Mouse (Mus musculus) stomach, embryonic 14.5 days (tissue): ENCODE data around the gene Padi4. TPM values are rescaled to one million over a fixed set of nuclear protein-coding genes. Genes with fewer than 3 reads are reported as not detected.

Experiments used
- ATAC-seq: fragments of 200-750 bp; cut with Nextera tagmentation; 2 replicates; pipeline ENCODE4 v1.8.0; 2017; ENCODE audit warnings: low read depth, moderate TSS enrichment; ENCODE audit not compliant: insufficient number of reproducible peaks, insufficient read depth, low FRiP score
- H3K27ac ChIP-seq: fragments of 300-500 bp; sonication (generic); 2 replicates; pipeline ENCODE4 v1.5.1; 2014; ENCODE audit warnings: mild to moderate bottlenecking, low read length, moderate library complexity, mixed read lengths
- H3K27me3 ChIP-seq: fragments of 300-500 bp; sonication (generic); 2 replicates; pipeline ENCODE4 v1.6.1; 2014; ENCODE audit warnings: low read length, control low read depth, mixed read lengths; ENCODE audit not compliant: control insufficient read depth, insufficient read depth
- H3K36me3 ChIP-seq: fragments of 300-500 bp; sonication (generic); 2 replicates; pipeline ENCODE4 v1.6.1; 2014; ENCODE audit warnings: mild to moderate bottlenecking, control low read depth, low read length, moderate library complexity, mixed read lengths; ENCODE audit not compliant: control insufficient read depth, insufficient read depth
- H3K4me1 ChIP-seq: fragments of 300-500 bp; sonication (generic); 2 replicates; pipeline ENCODE4 v1.6.1; 2014; ENCODE audit warnings: low read length, control low read depth, mixed read lengths; ENCODE audit not compliant: control insufficient read depth, insufficient read depth
- H3K4me2 ChIP-seq: fragments of 300-500 bp; sonication (generic); replicated peaks from 2 replicates; pipeline ENCODE4 v1.6.1; 2014; ENCODE audit warnings: low read depth, low read length, control low read depth
- H3K4me3 ChIP-seq: fragments of 300-500 bp; sonication (generic); 2 replicates; pipeline ENCODE4 v1.5.1; 2014; ENCODE audit warnings: low read depth, low read length, control low read depth
- H3K9ac ChIP-seq: fragments of 300-500 bp; sonication (generic); replicated peaks from 2 replicates; pipeline ENCODE4 v1.6.1; 2014; ENCODE audit warnings: low read depth, mild to moderate bottlenecking, control low read depth, low read length, moderate library complexity, mixed read lengths
- H3K9me3 ChIP-seq: fragments of 300-500 bp; sonication (generic); 2 replicates; pipeline ENCODE4 v1.6.1; 2016; ENCODE audit warnings: low read depth, low read length, control low read depth; ENCODE audit not compliant: control insufficient read depth
- WGBS: fragments of 180-500 bp; shearing (Covaris S2); extraction: QIAGEN DNeasy Blood & Tissue Kit; methylation state at CpG from one replicate; pipeline ENCODE4 v1.1.7; 2014; 5-methylcytosine and 5-hydroxymethylcytosine counted together
- polyA plus RNA-seq: library from polyadenylated mRNA; unstranded; fragments of >200 nt; fragmentation: Nextera tagmentation; extraction: Ambion mirVana; gene quantifications from 2 replicates; pipeline ENCODE4 v1.2.1, GENCODE M21; 2014

Gene Padi4
- polyA plus RNA-seq, 1 experiment from 2014 or later: 1.7 TPM

GRCm38 (mm10) chr4:140763158-140763557, 10.9 kb downstream of the Padi4 start:
- Histone ChIP-seq H3K4me2 (no peak overlapping the region), H3K4me1 (no peaks in the 10 kb centered on the region), H3K9me3 (no peaks in the 10 kb centered on the region), H3K4me3 (no peak overlapping the region), H3K9ac (no peak overlapping the region), H3K27ac (no peak overlapping the region), H3K27me3 (no peaks in the 10 kb centered on the region), H3K36me3 (no peaks in the 10 kb centered on the region)
- 19% methylated on average over 9 of the region's 9 CpGs for WGBS
- ATAC-seq: no peak

DNA sequence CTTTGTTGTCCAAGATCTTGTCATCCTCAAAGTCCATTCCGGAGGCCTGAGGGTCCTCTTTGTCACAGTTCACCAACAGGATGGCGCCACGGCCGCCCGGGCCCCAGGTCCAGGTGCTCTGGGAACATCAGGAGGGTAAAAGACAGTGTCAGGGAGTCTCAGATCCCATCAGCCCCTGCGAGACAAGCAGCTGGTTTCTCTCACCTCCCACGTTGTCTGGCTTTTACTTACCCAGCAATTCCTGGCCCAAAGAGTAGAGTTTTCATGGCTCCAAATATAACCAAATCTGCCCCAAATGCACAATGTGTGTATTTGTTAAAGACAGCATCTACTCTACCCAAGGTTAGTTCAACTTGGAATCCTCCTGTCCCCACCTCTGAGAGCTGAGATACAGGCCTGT, 12.4 kb downstream of the Padi4 start:
- no peaks in the 10 kb centered on the region for H3K36me3 ChIP-seq
- no peak overlapping the region for H3K4me2 ChIP-seq
- ATAC-seq: no peak
- H3K27ac ChIP-seq: no peak overlapping the region
- no peaks in the 10 kb centered on the region for H3K4me1 ChIP-seq
- 67% methylated on average over 7 of the region's 7 CpGs for WGBS
- H3K9me3 ChIP-seq: no peaks in the 10 kb centered on the region
- no peak overlapping the region for H3K4me3 ChIP-seq
- no peaks in the 10 kb centered on the region for H3K27me3 ChIP-seq
- no peak overlapping the region for H3K9ac ChIP-seq

GRCm38 (mm10) chr4:140755811-140756210, 18.2 kb downstream of the Padi4 start:
- no peak for ATAC-seq
- 84% methylated on average over 3 of the region's 3 CpGs for WGBS

DNA sequence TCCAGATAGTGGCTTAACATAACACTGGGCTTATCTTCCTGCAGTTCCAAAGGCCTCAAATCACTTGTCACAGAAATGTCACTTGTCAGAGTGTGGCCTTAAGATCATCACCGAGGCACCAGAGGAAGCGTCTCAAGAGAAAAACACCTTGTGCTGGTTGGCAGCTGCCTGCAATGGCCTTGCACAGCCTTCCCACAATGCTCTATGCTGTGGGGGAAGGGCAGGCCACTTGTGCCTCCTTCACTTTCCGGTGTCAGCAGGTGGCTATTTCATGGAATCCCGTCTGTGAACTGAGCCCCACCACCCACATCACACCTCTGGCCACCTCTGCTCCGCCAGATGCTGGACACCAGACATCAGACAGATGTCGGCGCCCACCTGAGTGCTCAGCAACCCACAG, 20.7 kb downstream of the Padi4 start:
- no peak overlapping the region for H3K4me3 ChIP-seq
- ATAC-seq: no peak
- no peak overlapping the region for H3K27ac ChIP-seq
- 58% methylated on average over 7 of the region's 7 CpGs for WGBS
- no peaks in the 10 kb centered on the region for H3K36me3 ChIP-seq
- H3K4me2 ChIP-seq: no peak overlapping the region
- no peaks in the 10 kb centered on the region for H3K4me1 ChIP-seq
- H3K9me3 ChIP-seq: no peaks in the 10 kb centered on the region
- no peak overlapping the region for H3K9ac ChIP-seq
- no peaks in the 10 kb centered on the region for H3K27me3 ChIP-seq

More at GRCm38 (mm10) chr4:140755811-140756210, 18.2 kb downstream of the Padi4 start:
- H3K4me2 ChIP-seq: no peak overlapping the region
- H3K27me3 ChIP-seq: no peaks in the 10 kb centered on the region
- H3K4me1 ChIP-seq: no peaks in the 10 kb centered on the region
- H3K4me3 ChIP-seq: no peak overlapping the region
- no peak overlapping the region for H3K9ac ChIP-seq
- H3K9me3 ChIP-seq: no peaks in the 10 kb centered on the region
- no peaks in the 10 kb centered on the region for H3K36me3 ChIP-seq
- H3K27ac ChIP-seq: no peak overlapping the region

DNA sequence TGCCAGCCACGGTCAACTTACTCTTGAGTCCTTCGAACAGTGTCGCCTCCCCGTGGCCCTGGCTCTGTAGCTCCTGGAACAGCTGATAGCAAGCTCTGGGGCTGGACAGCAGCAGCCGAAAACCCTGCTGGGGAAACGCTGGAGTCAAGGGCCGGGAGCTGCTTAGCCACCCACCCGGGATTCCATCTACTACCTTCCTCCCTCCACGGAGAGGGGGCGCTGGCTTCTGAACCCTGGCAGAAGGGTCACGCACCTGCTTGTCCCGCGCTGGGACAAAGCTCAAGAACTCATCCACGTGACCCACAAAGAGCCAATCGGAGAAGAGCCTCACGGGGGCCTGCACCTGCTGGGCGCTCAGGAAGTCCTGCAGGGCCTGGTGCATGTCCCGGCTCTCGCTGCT, 23.7 kb downstream of the Padi4 start:
- no peak; the same call in 1 of the 2 replicates for ATAC-seq
- Histone ChIP-seq H3K27ac (no peak overlapping the region), H3K9ac (0 out of 2 replicates have a peak overlapping the region, but pooled peaks have one; percentile 10), H3K4me2 (0 out of 2 replicates have a peak overlapping the region, but pooled peaks have one; percentile 18), H3K4me1 (no peaks in the 10 kb centered on the region), H3K27me3 (no peaks in the 10 kb centered on the region), H3K4me3 (no peak overlapping the region), H3K9me3 (no peaks in the 10 kb centered on the region), H3K36me3 (no peaks in the 10 kb centered on the region)
- WGBS: 9% methylated on average over 19 of the region's 19 CpGs

DNA sequence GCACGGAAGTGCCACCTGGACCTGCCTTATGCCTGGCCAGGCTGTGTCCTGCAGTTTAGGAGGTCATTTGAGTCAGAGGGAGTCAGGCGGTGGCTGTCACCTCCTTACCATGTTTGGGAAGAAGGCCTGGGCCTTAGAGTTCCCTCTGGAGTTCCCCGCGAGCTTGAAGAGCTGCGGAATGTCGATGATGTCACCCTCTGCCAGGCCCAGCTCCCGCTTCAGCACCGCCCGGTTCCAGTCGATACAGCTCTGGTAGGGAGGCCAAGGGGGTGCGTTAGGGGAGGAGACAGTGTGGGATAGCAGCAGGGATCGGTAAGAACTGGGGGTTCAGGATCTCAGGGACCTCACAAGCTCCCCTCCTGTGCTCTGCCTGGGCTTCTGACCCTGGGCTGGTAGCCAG, 26.1 kb downstream of the Padi4 start:
- peak; percentile 70; the same call in 1 of the 2 replicates for ATAC-seq
- H3K27ac ChIP-seq: no peak overlapping the region
- H3K9me3 ChIP-seq: no peaks in the 10 kb centered on the region
- H3K36me3 ChIP-seq: no peaks in the 10 kb centered on the region
- 19% methylated on average over 12 of the region's 12 CpGs for WGBS
- H3K4me1 ChIP-seq: no peaks in the 10 kb centered on the region
- no peak overlapping the region for H3K4me2 ChIP-seq
- H3K4me3 ChIP-seq: no peak overlapping the region
- no peak overlapping the region for H3K9ac ChIP-seq
- H3K27me3 ChIP-seq: no peaks in the 10 kb centered on the region

DNA sequence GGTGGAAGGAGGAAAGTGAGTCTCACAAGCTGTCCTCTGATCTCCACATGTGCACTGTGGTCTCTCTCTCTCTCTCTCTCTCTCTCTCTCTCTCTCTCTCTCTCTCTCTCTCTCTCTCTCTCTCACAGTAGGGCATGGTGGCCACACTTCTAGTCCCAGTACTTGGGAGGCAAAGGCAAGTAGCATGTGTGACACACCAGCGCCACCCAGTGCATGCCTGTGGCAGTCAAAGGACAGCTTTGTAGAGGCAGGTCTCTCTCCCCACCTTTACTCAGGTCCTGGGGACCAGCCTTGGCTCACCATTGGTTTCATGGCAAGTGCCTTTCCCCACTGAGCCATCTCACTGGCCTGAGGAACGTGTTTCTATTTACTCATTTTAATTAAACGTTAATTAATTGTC, 29.4 kb downstream of the Padi4 start:
- Histone ChIP-seq H3K4me1 (no peaks in the 10 kb centered on the region), H3K4me2 (no peak overlapping the region), H3K9ac (no peak overlapping the region), H3K4me3 (no peak overlapping the region), H3K27ac (no peak overlapping the region), H3K36me3 (no peaks in the 10 kb centered on the region), H3K9me3 (no peaks in the 10 kb centered on the region), H3K27me3 (no peaks in the 10 kb centered on the region)
- 13% methylated on average over 3 of the region's 3 CpGs for WGBS
- ATAC-seq: no peak

DNA sequence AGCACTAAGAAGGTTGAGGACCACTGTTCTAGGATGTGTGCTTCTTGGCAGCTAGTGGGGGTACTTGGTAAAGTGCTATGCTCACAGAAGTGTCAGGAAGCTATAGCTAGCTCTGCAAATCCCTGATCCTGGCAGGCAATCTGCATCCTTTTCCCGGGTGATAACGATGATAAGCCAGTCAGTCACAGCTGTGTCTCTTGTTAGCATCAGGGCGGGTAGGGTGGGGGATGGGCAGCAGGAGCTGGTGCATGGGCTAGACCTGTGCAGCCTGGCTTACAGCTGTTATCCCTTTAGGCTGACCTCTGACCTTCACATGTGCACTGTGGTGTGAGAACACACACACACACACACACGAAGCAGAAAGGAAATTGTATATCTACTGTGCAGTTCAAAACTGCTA, 30.9 kb downstream of the Padi4 start:
- H3K36me3 ChIP-seq: no peaks in the 10 kb centered on the region
- no peaks in the 10 kb centered on the region for H3K27me3 ChIP-seq
- H3K9me3 ChIP-seq: no peaks in the 10 kb centered on the region
- ATAC-seq: no peak
- WGBS: 51% methylated on average over 4 of the region's 4 CpGs
- H3K4me2 ChIP-seq: no peak overlapping the region
- H3K4me1 ChIP-seq: no peaks in the 10 kb centered on the region
- no peak overlapping the region for H3K27ac ChIP-seq
- no peak overlapping the region for H3K9ac ChIP-seq
- no peak overlapping the region for H3K4me3 ChIP-seq

DNA sequence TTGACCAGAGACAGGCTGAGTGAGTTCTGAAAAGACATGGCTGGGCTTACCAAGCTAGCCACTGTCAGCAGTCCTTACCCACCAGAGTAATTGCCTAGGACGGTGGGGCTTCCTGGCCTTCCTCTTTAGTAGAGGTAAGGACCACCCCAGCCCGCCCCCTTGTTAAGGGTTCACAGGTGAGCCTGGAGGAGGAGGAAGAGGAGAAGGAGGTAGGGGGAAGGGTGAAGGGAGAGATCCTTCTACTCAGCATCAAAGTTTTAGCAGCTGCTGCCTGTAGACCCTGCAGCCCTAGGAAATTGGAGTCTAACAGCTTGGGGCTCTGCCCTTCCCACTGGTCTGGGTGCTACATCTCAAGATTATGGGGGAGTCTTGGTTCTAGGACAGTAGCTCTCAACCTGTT, 31.5 kb downstream of the Padi4 start, which contains the start of gene Padi6:
Padi6 (minus strand) TSS at position 101 of the 400 bp plus-strand sequence.
- H3K4me2 ChIP-seq: no peak within 1 kb of the TSS
- no peak within 1 kb of the TSS for H3K9ac ChIP-seq
- ATAC-seq: no peak
- 72% methylated on average over 2 of the region's 2 CpGs for WGBS
- no peaks in the 10 kb centered on the region for H3K27me3 ChIP-seq
- H3K4me3 ChIP-seq: no peak within 1 kb of the TSS
- no peaks in the 10 kb centered on the region for H3K36me3 ChIP-seq
- no peak within 1 kb of the TSS for H3K27ac ChIP-seq
- H3K9me3 ChIP-seq: no peaks in the 10 kb centered on the region
- no peaks in the 10 kb centered on the region for H3K4me1 ChIP-seq
